ENCODE assay signal across 8 mouse cellular contexts in the genomic region with DNA sequence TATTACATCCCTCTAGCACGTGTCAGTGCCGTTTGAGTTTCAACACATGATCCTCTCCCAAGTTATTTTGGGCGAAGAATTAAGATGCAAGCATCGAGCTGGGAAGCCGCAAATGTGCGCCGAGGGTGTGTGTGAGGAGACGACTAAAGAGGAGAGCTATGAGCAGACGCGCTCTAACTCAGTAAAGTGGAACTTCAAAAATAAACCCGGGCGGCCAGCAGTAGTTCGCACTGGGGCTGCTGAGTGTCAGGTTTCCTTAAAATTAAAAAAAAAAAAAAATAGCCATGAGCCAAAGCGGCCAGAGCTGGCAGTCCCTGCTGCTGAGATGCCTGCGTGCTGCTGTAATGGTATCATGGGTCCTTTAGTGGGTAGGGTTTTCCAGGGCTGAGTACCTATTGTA.
DNase-seq lines count a peak whose midpoint lies in the region; ATAC-seq and TF ChIP-seq lines count a peak whose summit lies in the region.

No protein-coding gene starts in this region.

- H3K27ac ChIP-seq in kidney, postnatal 0 days: no peak overlapping the region
- H3K27ac ChIP-seq in embryonic facial prominence, embryonic 15.5 days (replicated peaks): no peak overlapping the region; the same call in 1 of the 2 replicates
- H3K27ac ChIP-seq in heart, embryonic 13.5 days (replicated peaks): no peak overlapping the region; the same call in 1 of the 2 replicates

- no peaks in the 10 kb centered on the region for H3K9me3 ChIP-seq in kidney, postnatal 0 days (replicated peaks; ENCODE audit: low read length)
- H3K9me3 ChIP-seq in embryonic facial prominence, embryonic 15.5 days (replicated peaks): no peaks in the 10 kb centered on the region
- H3K9me3 ChIP-seq in heart, embryonic 13.5 days: no peaks in the 10 kb centered on the region

- H3K36me3 ChIP-seq in kidney, postnatal 0 days (ENCODE audit: insufficient read depth, low read length): no peaks in the 10 kb centered on the region
- no peaks in the 10 kb centered on the region for H3K36me3 ChIP-seq in embryonic facial prominence, embryonic 15.5 days
- no peaks in the 10 kb centered on the region for H3K36me3 ChIP-seq in heart, embryonic 13.5 days
- H3K36me3 ChIP-seq in myocyte (ENCODE audit: control insufficient read depth, insufficient read depth): peaks cover 20% of the 10 kb centered on the region

- DNase-seq in kidney, postnatal 0 days (ENCODE audit: low spot score): peak; percentile 64
- DNase-seq in kidney, postnatal 14 days: no peak
- DNase-seq in urinary bladder, adult 18-20 months (ENCODE audit: low spot score in 2 of 2): no peak
- no peak for DNase-seq in c-Kit-positive CD71-positive TER-119-positive erythroid progenitor cells, embryonic 14.5 days (ENCODE audit: low spot score)
- DNase-seq in yolk sac, embryonic 10.5 days (ENCODE audit: low spot score): no peak

- no peaks in the 10 kb centered on the region for H3K27me3 ChIP-seq in kidney, postnatal 0 days (ENCODE audit: insufficient read depth, low read length)
- no peaks in the 10 kb centered on the region for H3K27me3 ChIP-seq in embryonic facial prominence, embryonic 15.5 days
- H3K27me3 ChIP-seq in heart, embryonic 13.5 days (replicated peaks): 0 out of 2 replicates have a peak, but pooled peaks cover 18% of the 10 kb centered on the region
- H3K27me3 ChIP-seq in myocyte (ENCODE audit: control insufficient read depth, insufficient read depth, insufficient read length): no peaks in the 10 kb centered on the region

- H3K4me1 ChIP-seq in kidney, postnatal 0 days (replicated peaks; ENCODE audit: insufficient read depth, low read length): peaks cover 9% of the 10 kb centered on the region; the same call in 1 of the 2 replicates
- peaks cover 15% of the 10 kb centered on the region for H3K4me1 ChIP-seq in embryonic facial prominence, embryonic 15.5 days
- H3K4me1 ChIP-seq in heart, embryonic 13.5 days: peaks cover 36% of the 10 kb centered on the region

- ATAC-seq in kidney, postnatal 0 days (replicated peaks; ENCODE audit: low FRiP score, low read depth): no peak
- ATAC-seq in embryonic facial prominence, embryonic 15.5 days (ENCODE audit: insufficient number of reproducible peaks, low FRiP score, low TSS enrichment, low read depth): peak; percentile 65; the same call in 1 of the 2 replicates
- no peak for ATAC-seq in heart, embryonic 13.5 days (ENCODE audit: extremely low read depth, insufficient number of reproducible peaks, low FRiP score, low TSS enrichment)

- H3K9ac ChIP-seq in kidney, postnatal 0 days (ENCODE audit: low read depth, low read length): no peak overlapping the region
- H3K9ac ChIP-seq in embryonic facial prominence, embryonic 15.5 days: no peak overlapping the region
- 0 out of 2 replicates have a peak overlapping the region, but pooled peaks have one; percentile 33 for H3K9ac ChIP-seq in heart, embryonic 13.5 days

- TF ChIP-seq CTCF in kidney, postnatal 0 days (IDR thresholded peaks at IDR 0.05; ENCODE audit: low read depth): no peak

- no peak overlapping the region for H3K4me3 ChIP-seq in kidney, postnatal 0 days (replicated peaks; ENCODE audit: low read depth, low read length)
- H3K4me3 ChIP-seq in embryonic facial prominence, embryonic 15.5 days (replicated peaks): no peak overlapping the region
- H3K4me3 ChIP-seq in heart, embryonic 13.5 days: 0 out of 2 replicates have a peak overlapping the region, but pooled peaks have one; percentile 11
- H3K4me3 ChIP-seq in myocyte: no peak overlapping the region

- H3K79me2 ChIP-seq in myocyte (ENCODE audit: control insufficient read depth, insufficient read depth): no peaks in the 10 kb centered on the region

- no peak for TF ChIP-seq POLR2A in myocyte (IDR thresholded peaks at IDR 0.05; ENCODE audit: insufficient read length, low read depth)

- H3K4me2 ChIP-seq in kidney, postnatal 0 days (ENCODE audit: low read length): no peak overlapping the region
- H3K4me2 ChIP-seq in embryonic facial prominence, embryonic 15.5 days (replicated peaks): 0 out of 2 replicates have a peak overlapping the region, but pooled peaks have one; percentile 10
- H3K4me2 ChIP-seq in heart, embryonic 13.5 days: peak overlapping the region; percentile 48
- H3K4me2 ChIP-seq in myocyte (ENCODE audit: low read depth): peak overlapping the region; percentile 68

- 32% methylated on average over 15 of the region's 15 CpGs for WGBS in kidney, postnatal 0 days
- WGBS in embryonic facial prominence, embryonic 15.5 days: 33% methylated on average over 15 of the region's 15 CpGs
- WGBS in heart, embryonic 13.5 days: 35% methylated on average over 15 of the region's 15 CpGs

- no peak overlapping the region for H3ac ChIP-seq in myocyte (ENCODE audit: control insufficient read depth, insufficient read length)

TF ChIP-seq in myocyte, 11 proteins besides CTCF, POLR2A, EP300 and RAD21:
- TF ChIP-seq POLR2AphosphoS2 (IDR thresholded peaks at IDR 0.05; ENCODE audit: insufficient read length, low read depth): no peak
- no peak for TF ChIP-seq MYOD1 (IDR thresholded peaks at IDR 0.05; ENCODE audit: control insufficient read depth in 1 of 3, insufficient read length in 2 of 3, low read depth in 2 of 3)
- TF ChIP-seq CEBPB (IDR thresholded peaks at IDR 0.05; ENCODE audit: insufficient read depth, poor library complexity, severe bottlenecking): no peak
- TF ChIP-seq MYOG (IDR thresholded peaks at IDR 0.05; ENCODE audit: control insufficient read depth in 1 of 3, insufficient read depth in 1 of 3, insufficient read length in 2 of 3, low read depth in 2 of 3): peak in 1 of 3 experiments; percentile 27
- peak; percentile 10 for TF ChIP-seq USF1 (IDR thresholded peaks at IDR 0.05; ENCODE audit: low read depth)
- TF ChIP-seq REST (IDR thresholded peaks at IDR 0.05; ENCODE audit: insufficient read depth, insufficient read length): no peak
